Mouse (Mus musculus) heart, adult 2 months (tissue): ENCODE data around the gene Adamts18.

Experiments
- CTCF ChIP-seq: fragments of 200-600 bp; IDR thresholded peaks from 2 replicates; pipeline ENCODE4 v1.8.1; 2022; ENCODE audit warnings: antibody characterized with exemption, mild to moderate bottlenecking, moderate library complexity
- EP300 ChIP-seq: fragments of 200-500 bp; IDR thresholded peaks from 2 replicates; pipeline ENCODE4 v1.6.1; 2011; ENCODE audit warnings: low read depth, low read length, control low read depth; ENCODE audit not compliant: insufficient read depth
- POLR2A ChIP-seq: fragments of 200-500 bp; IDR thresholded peaks from 2 replicates; pipeline ENCODE4 v1.6.1; 2011; ENCODE audit warnings: mild to moderate bottlenecking, low read depth, low read length, control low read depth; ENCODE audit not compliant: insufficient read depth

GRCm38 (mm10) chr8:113674611-113675010 lies 173.9 kb downstream of the Adamts18 start:
- no peak for TF ChIP-seq POLR2A
- no peak for TF ChIP-seq CTCF
- no peak for TF ChIP-seq EP300
